In genomic region chr6:65831443-65831842, GRCm38 (mm10) we compare ENCODE assay signal across 21 mouse cellular contexts. TPM values are rescaled to one million over a fixed set of nuclear protein-coding genes. Genes with fewer than 3 reads are reported as not detected.
DNase-seq lines count a peak whose midpoint lies in the region; ATAC-seq and TF ChIP-seq lines count a peak whose summit lies in the region.
"Had no signal": no experiment of that assay in that cellular context is flagged by ENCODE, and none has a peak within 500 bp of the region (broad histone marks: within the 10 kb centered on the region; RNA-seq: fewer than 3 reads in every experiment).

No protein-coding gene starts in this region.

- H3K36me3 ChIP-seq in limb, embryonic 13.5 days = peaks cover 21% of the 10 kb centered on the region
- H3K36me3 ChIP-seq in limb, embryonic 10.5 days = peaks cover 38% of the 10 kb centered on the region
- peaks cover 3% of the 10 kb centered on the region for H3K36me3 ChIP-seq in limb, embryonic 14.5 days (ENCODE audit: control insufficient read depth, insufficient read depth, low read length)

- peaks cover 7% of the 10 kb centered on the region; the same call in 1 of the 2 replicates for H3K9me3 ChIP-seq in limb, embryonic 13.5 days
- no peaks in the 10 kb centered on the region for H3K9me3 ChIP-seq in limb, embryonic 10.5 days (replicated peaks)
- no peaks in the 10 kb centered on the region for H3K9me3 ChIP-seq in limb, embryonic 14.5 days (ENCODE audit: control insufficient read depth, low read length)

- no peak for TF ChIP-seq POLR2A in limb, embryonic 14.5 days (IDR thresholded peaks at IDR 0.05; ENCODE audit: borderline replicate concordance, extremely low read depth, insufficient read depth, insufficient read length)

- DNase-seq in heart, adult 11 months = peak; percentile 68
- no peak for DNase-seq in heart, adult 18-20 months
- DNase-seq in limb, embryonic 10.5 days (ENCODE audit: low spot score) = no peak
- peak; percentile 22 for DNase-seq in limb, embryonic 14.5 days (ENCODE audit: low spot score)
- no peak for DNase-seq in lung, postnatal 10 days
- DNase-seq: adrenal gland, adult 2 months; adrenal gland, postnatal 14 days; cerebellum, adult 11-12 months; cerebellum, adult 8-10 months; cerebellum, postnatal 36 days; embryo, embryonic 11 days; gastrocnemius, postnatal 25 days had no signal

- ATAC-seq in limb, embryonic 13.5 days (ENCODE audit: low FRiP score, low read depth) = peak; percentile 54
- ATAC-seq in limb, embryonic 14.5 days (ENCODE audit: low FRiP score, low read depth) = 0 out of 2 replicates have a peak, but pooled peaks have one; percentile 4
- ATAC-seq: CD4-positive, CD25-positive, alpha-beta regulatory T cell, adult 4 months; forebrain, embryonic 14.5 days; hindbrain, postnatal 0 days; inflammation-experienced regulatory T-cells, adult 6 months; intestine, embryonic 16.5 days had no signal

- H3K4me1 ChIP-seq in limb, embryonic 13.5 days = peaks cover 3% of the 10 kb centered on the region; the same call in 1 of the 2 replicates
- no peaks in the 10 kb centered on the region for H3K4me1 ChIP-seq in limb, embryonic 10.5 days
- H3K4me1 ChIP-seq in limb, embryonic 14.5 days (ENCODE audit: control insufficient read depth, insufficient read depth, low read length) = no peaks in the 10 kb centered on the region; the same call in 1 of the 2 replicates

- no peaks in the 10 kb centered on the region for H3K27me3 ChIP-seq in limb, embryonic 13.5 days
- H3K27me3 ChIP-seq in limb, embryonic 10.5 days (ENCODE audit: low read depth, poor library complexity, severe bottlenecking) = no peaks in the 10 kb centered on the region
- no peaks in the 10 kb centered on the region for H3K27me3 ChIP-seq in limb, embryonic 14.5 days (ENCODE audit: control insufficient read depth, insufficient read depth, low read length)

- H3K4me3 ChIP-seq in limb, embryonic 13.5 days = no peak overlapping the region
- no peak overlapping the region for H3K4me3 ChIP-seq in limb, embryonic 10.5 days
- no peak overlapping the region for H3K4me3 ChIP-seq in limb, embryonic 14.5 days (replicated peaks; ENCODE audit: low read length)

- no peak overlapping the region for H3K9ac ChIP-seq in limb, embryonic 13.5 days
- no peak overlapping the region for H3K9ac ChIP-seq in limb, embryonic 14.5 days (ENCODE audit: low read depth, low read length, severe bottlenecking)
- H3K9ac ChIP-seq: hindbrain, embryonic 14.5 days had no signal

- WGBS in limb, embryonic 13.5 days = 59% methylated on average over 5 of the region's 5 CpGs
- WGBS in limb, embryonic 10.5 days = 95% methylated on average over 5 of the region's 5 CpGs
- 43% methylated on average over 5 of the region's 5 CpGs for WGBS in limb, embryonic 14.5 days

- no peak overlapping the region for H3K4me2 ChIP-seq in limb, embryonic 13.5 days (replicated peaks)
- no peak overlapping the region for H3K4me2 ChIP-seq in limb, embryonic 14.5 days (replicated peaks; ENCODE audit: low read depth, low read length, severe bottlenecking)
- H3K4me2 ChIP-seq: heart, embryonic 11.5 days; hindbrain, embryonic 14.5 days had no signal

- H3K27ac ChIP-seq in limb, embryonic 13.5 days = no peak overlapping the region
- H3K27ac ChIP-seq in limb, embryonic 10.5 days = no peak overlapping the region
- H3K27ac ChIP-seq in limb, embryonic 14.5 days (replicated peaks; ENCODE audit: low read depth, low read length) = no peak overlapping the region
- H3K27ac ChIP-seq: hindbrain, embryonic 14.5 days; hindbrain, postnatal 0 days had no signal

RNA-seq across cellular contexts. Expression of gene Prdm5, which starts 52.7 kb away (rescaled TPM):
- total RNA-seq in heart, adult 18-20 months (2021) = 1 to 10 TPM; 6.8 to 8.8 TPM
- 30.2 and 32.2 TPM in 2 replicates for polyA plus RNA-seq in limb, embryonic 13.5 days (2015; fragmentation: Nextera tagmentation; extraction: Ambion mirVana)
- 17.5 and 19.5 TPM in 2 replicates for polyA plus RNA-seq in limb, embryonic 10.5 days (2016; fragmentation: Nextera tagmentation; extraction: Ambion mirVana)
- 18.9 and 26.4 TPM in 2 replicates for polyA plus RNA-seq in limb, embryonic 14.5 days (2012; rRNA removed)
- 25.6 and 26.0 TPM in 2 replicates for polyA plus RNA-seq in limb, embryonic 14.5 days (2014; fragmentation: Nextera tagmentation; extraction: Ambion mirVana)
- total RNA-seq: MEL had no signal

Comparison
In these comparisons a context has a peak if more than half of its experiments do, and no peak if none do; other contexts are left out.
1. DNase-seq: peak in heart, adult 11 months (single experiment) and limb, embryonic 14.5 days (single experiment); none in heart, adult 18-20 months (0 of 2), limb, embryonic 10.5 days (single experiment) and lung, postnatal 10 days (single experiment).